Mouse (Mus musculus) heart, embryonic 10.5 days (tissue): ENCODE results near the gene Prdm2. TPM values are rescaled to one million over a fixed set of nuclear protein-coding genes. Genes with fewer than 3 reads are reported as not detected.
A peak's percentile ranks its signal among the peaks of the same experiment; 100 is the strongest.

ENCODE experiments used
- DNase-seq: peaks from one replicate; pipeline ENCODE4 v3.0.0-alpha.2; 2017; ENCODE audit warnings: low spot score
- H3K27ac ChIP-seq: fragments of 300-500 bp; sonication (generic); 2 replicates; pipeline ENCODE4 v1.5.1; 2016; ENCODE audit warnings: mild to moderate bottlenecking
- H3K27me3 ChIP-seq: fragments of 300-500 bp; sonication (generic); 2 replicates; pipeline ENCODE4 v1.6.1; 2016; ENCODE audit warnings: mild to moderate bottlenecking; ENCODE audit not compliant: poor library complexity, insufficient read depth, severe bottlenecking
- H3K36me3 ChIP-seq: fragments of 300-500 bp; sonication (generic); 2 replicates; pipeline ENCODE4 v1.6.1; 2016; ENCODE audit warnings: mild to moderate bottlenecking, moderate library complexity
- H3K4me1 ChIP-seq: fragments of 300-500 bp; sonication (generic); 2 replicates; pipeline ENCODE4 v1.6.1; 2016; ENCODE audit warnings: mild to moderate bottlenecking
- H3K4me3 ChIP-seq: fragments of 300-500 bp; sonication (generic); 2 replicates; pipeline ENCODE4 v1.5.1; 2016; ENCODE audit warnings: mild to moderate bottlenecking, moderate library complexity
- H3K9me3 ChIP-seq: fragments of 300-500 bp; sonication (generic); 2 replicates; pipeline ENCODE4 v1.6.1; 2016; ENCODE audit warnings: mild to moderate bottlenecking, moderate library complexity
- WGBS: fragments of 180-500 bp; shearing (Covaris S2); methylation state at CpG from one replicate; pipeline ENCODE4 v1.1.7; 2016; 5-methylcytosine and 5-hydroxymethylcytosine counted together
- polyA plus RNA-seq: library from polyadenylated mRNA; unstranded; fragments of >200 nt; fragmentation: Nextera tagmentation; extraction: Ambion mirVana; gene quantifications from 2 replicates; pipeline ENCODE4 v1.2.1, GENCODE M21; 2016

Prdm2 gene
- 9.6 and 10.0 TPM in 2 replicates for polyA plus RNA-seq

- 2% methylated on average over 96 of the region's 96 CpGs for WGBS
- Histone ChIP-seq H3K4me1 (peaks cover 12% of the 10 kb centered on the region), H3K4me3 (peak within 1 kb of the TSS; percentile 93), H3K27ac (peak within 1 kb of the TSS; percentile 99), H3K27me3 (peaks cover 6% of the 10 kb centered on the region; the same call in 1 of the 2 replicates), H3K36me3 (no peaks in the 10 kb centered on the region), H3K9me3 (no peaks in the 10 kb centered on the region)
- DNase-seq, result peak; percentile 80
Measured at GRCm38 (mm10) chr4:143212341-143213174, at the start of gene Prdm2. TSS of gene Prdm2 (minus strand) at chr4:143212995.

DNA sequence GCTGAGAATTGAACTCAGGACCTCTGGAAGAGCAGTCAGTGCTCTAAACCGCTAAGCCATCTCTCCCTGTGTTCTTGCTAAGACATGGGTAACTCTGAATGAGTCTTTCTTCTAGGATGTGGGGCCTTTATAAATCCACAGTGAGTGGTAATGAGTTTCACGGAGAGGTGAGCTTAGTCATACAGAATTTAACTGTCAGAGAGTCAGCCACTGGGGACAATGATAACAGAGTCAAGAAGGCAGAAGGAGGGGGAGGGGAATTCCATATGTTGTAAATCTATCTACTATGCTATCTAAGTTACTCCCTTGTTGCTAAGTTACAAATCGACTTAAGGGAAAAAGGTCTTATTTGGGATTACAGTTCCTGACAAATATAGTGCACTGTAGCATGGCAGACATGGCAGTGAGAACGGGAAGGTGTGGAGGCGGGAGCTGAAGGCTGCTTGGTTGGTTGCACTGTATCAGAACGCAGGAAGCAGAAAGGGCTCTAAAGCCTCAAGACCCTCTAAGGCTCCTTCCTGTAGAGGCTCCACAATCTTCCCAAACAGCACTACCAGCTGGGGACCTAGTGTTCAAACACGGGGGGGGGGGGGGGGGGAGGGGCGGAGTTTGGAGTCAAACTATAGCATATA, 47.0 kb upstream of the Prdm2 start:
- H3K27ac ChIP-seq, result no peak overlapping the region
- no peak for DNase-seq

DNA sequence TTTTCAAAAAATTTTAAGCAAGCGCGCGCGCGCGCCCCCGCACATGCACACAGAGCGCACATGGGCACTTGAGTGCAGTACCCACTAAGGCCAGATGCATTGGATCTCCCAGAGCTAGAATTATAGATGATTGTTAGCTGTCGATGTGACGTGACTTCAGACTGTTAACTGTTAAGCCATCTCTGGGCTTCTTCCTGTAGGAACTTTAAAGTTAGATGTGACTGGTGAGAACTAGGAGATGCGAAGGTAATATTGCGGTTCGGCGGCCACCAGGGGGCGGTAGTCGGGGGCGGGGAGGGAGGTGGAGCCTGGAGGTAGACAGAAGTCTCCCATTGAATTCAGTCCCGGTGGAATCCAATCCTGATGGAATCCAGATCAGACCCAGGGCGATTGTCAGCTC, 45.7 kb upstream of the Prdm2 start:
- Histone ChIP-seq H3K36me3 (no peaks in the 10 kb centered on the region), H3K27me3 (no peaks in the 10 kb centered on the region), H3K9me3 (no peaks in the 10 kb centered on the region), H3K27ac (no peak overlapping the region), H3K4me1 (peaks cover 15% of the 10 kb centered on the region), H3K4me3 (0 out of 2 replicates have a peak overlapping the region, but pooled peaks have one; percentile 8)
- WGBS, result 34% methylated on average over 19 of the region's 19 CpGs
- DNase-seq, result no peak

More for the DNA sequence above, 47.0 kb upstream of the Prdm2 start:
- no peaks in the 10 kb centered on the region for H3K27me3 ChIP-seq
- peaks cover 15% of the 10 kb centered on the region for H3K4me1 ChIP-seq
- no peaks in the 10 kb centered on the region for H3K9me3 ChIP-seq
- 52% methylated on average over 7 of the region's 8 CpGs for WGBS
- H3K4me3 ChIP-seq, result no peak overlapping the region
- H3K36me3 ChIP-seq, result no peaks in the 10 kb centered on the region

- WGBS, result 50% methylated on average over 6 of the region's 6 CpGs
- Histone ChIP-seq H3K27ac (no peak overlapping the region), H3K36me3 (no peaks in the 10 kb centered on the region), H3K27me3 (no peaks in the 10 kb centered on the region), H3K4me1 (peaks cover 15% of the 10 kb centered on the region), H3K9me3 (0 out of 2 replicates have a peak, but pooled peaks cover 2% of the 10 kb centered on the region), H3K4me3 (no peak overlapping the region)
- DNase-seq, result no peak
Measured at GRCm38 (mm10) chr4:143257971-143258370, 45.2 kb upstream of the Prdm2 start.

GRCm38 (mm10) chr4:143255541-143255940, 42.7 kb upstream of the Prdm2 start:
- H3K4me3 ChIP-seq, result no peak overlapping the region
- WGBS, result 80% methylated on average over 8 of the region's 8 CpGs
- H3K36me3 ChIP-seq, result no peaks in the 10 kb centered on the region
- DNase-seq, result no peak
- 0 out of 2 replicates have a peak, but pooled peaks cover 2% of the 10 kb centered on the region for H3K9me3 ChIP-seq
- no peaks in the 10 kb centered on the region for H3K27me3 ChIP-seq
- H3K27ac ChIP-seq, result no peak overlapping the region
- peaks cover 5% of the 10 kb centered on the region; the same call in 1 of the 2 replicates for H3K4me1 ChIP-seq

- no peak overlapping the region for H3K27ac ChIP-seq
- peaks cover 2% of the 10 kb centered on the region; the same call in 1 of the 2 replicates for H3K4me1 ChIP-seq
- no peaks in the 10 kb centered on the region for H3K27me3 ChIP-seq
- DNase-seq, result no peak
- 84% methylated on average over 1 of the region's 1 CpGs for WGBS
- H3K9me3 ChIP-seq, result 0 out of 2 replicates have a peak, but pooled peaks cover 2% of the 10 kb centered on the region
- no peak overlapping the region for H3K4me3 ChIP-seq
- H3K36me3 ChIP-seq, result no peaks in the 10 kb centered on the region
Measured at GRCm38 (mm10) chr4:143253356-143253755, 40.6 kb upstream of the Prdm2 start.

- no peak overlapping the region for H3K27ac ChIP-seq
- no peak overlapping the region for H3K4me3 ChIP-seq
- no peaks in the 10 kb centered on the region for H3K9me3 ChIP-seq
- no peak for DNase-seq
- 74% methylated on average over 5 of the region's 5 CpGs for WGBS
- H3K4me1 ChIP-seq, result no peaks in the 10 kb centered on the region; the same call in 1 of the 2 replicates
- no peaks in the 10 kb centered on the region for H3K36me3 ChIP-seq
- no peaks in the 10 kb centered on the region for H3K27me3 ChIP-seq
Measured at GRCm38 (mm10) chr4:143248050-143248449, 35.3 kb upstream of the Prdm2 start.

- no peak overlapping the region for H3K27ac ChIP-seq
- DNase-seq, result no peak
- H3K36me3 ChIP-seq, result no peaks in the 10 kb centered on the region
- H3K4me1 ChIP-seq, result peaks cover 4% of the 10 kb centered on the region; the same call in 1 of the 2 replicates
- no peak overlapping the region for H3K4me3 ChIP-seq
- no peaks in the 10 kb centered on the region for H3K9me3 ChIP-seq
- no peaks in the 10 kb centered on the region for H3K27me3 ChIP-seq
- WGBS, result 77% methylated on average over 9 of the region's 9 CpGs
Measured at GRCm38 (mm10) chr4:143241294-143241693, 28.5 kb upstream of the Prdm2 start.

GRCm38 (mm10) chr4:143239615-143240201, 26.9 kb upstream of the Prdm2 start:
- no peak for DNase-seq
- Histone ChIP-seq H3K9me3 (no peaks in the 10 kb centered on the region), H3K27ac (no peak overlapping the region), H3K27me3 (no peaks in the 10 kb centered on the region), H3K4me1 (0 out of 2 replicates have a peak, but pooled peaks cover 4% of the 10 kb centered on the region), H3K36me3 (no peaks in the 10 kb centered on the region), H3K4me3 (no peak overlapping the region)
- 88% methylated on average over 9 of the region's 9 CpGs for WGBS

- 84% methylated on average over 5 of the region's 5 CpGs for WGBS
- no peak for DNase-seq
- no peak overlapping the region for H3K4me3 ChIP-seq
- H3K4me1 ChIP-seq, result 0 out of 2 replicates have a peak, but pooled peaks cover 4% of the 10 kb centered on the region
- no peaks in the 10 kb centered on the region; the same call in 1 of the 2 replicates for H3K9me3 ChIP-seq
- H3K36me3 ChIP-seq, result no peaks in the 10 kb centered on the region
- H3K27ac ChIP-seq, result no peak overlapping the region
- no peaks in the 10 kb centered on the region for H3K27me3 ChIP-seq
Measured at GRCm38 (mm10) chr4:143239117-143239516, 26.3 kb upstream of the Prdm2 start.

GRCm38 (mm10) chr4:143238241-143239031, 25.6 kb upstream of the Prdm2 start:
- H3K27me3 ChIP-seq, result no peaks in the 10 kb centered on the region
- no peaks in the 10 kb centered on the region for H3K36me3 ChIP-seq
- no peak overlapping the region for H3K27ac ChIP-seq
- no peak for DNase-seq
- no peaks in the 10 kb centered on the region; the same call in 1 of the 2 replicates for H3K9me3 ChIP-seq
- H3K4me1 ChIP-seq, result 0 out of 2 replicates have a peak, but pooled peaks cover 4% of the 10 kb centered on the region
- 23% methylated on average over 23 of the region's 23 CpGs for WGBS
- H3K4me3 ChIP-seq, result 0 out of 2 replicates have a peak overlapping the region, but pooled peaks have one; percentile 29

DNA sequence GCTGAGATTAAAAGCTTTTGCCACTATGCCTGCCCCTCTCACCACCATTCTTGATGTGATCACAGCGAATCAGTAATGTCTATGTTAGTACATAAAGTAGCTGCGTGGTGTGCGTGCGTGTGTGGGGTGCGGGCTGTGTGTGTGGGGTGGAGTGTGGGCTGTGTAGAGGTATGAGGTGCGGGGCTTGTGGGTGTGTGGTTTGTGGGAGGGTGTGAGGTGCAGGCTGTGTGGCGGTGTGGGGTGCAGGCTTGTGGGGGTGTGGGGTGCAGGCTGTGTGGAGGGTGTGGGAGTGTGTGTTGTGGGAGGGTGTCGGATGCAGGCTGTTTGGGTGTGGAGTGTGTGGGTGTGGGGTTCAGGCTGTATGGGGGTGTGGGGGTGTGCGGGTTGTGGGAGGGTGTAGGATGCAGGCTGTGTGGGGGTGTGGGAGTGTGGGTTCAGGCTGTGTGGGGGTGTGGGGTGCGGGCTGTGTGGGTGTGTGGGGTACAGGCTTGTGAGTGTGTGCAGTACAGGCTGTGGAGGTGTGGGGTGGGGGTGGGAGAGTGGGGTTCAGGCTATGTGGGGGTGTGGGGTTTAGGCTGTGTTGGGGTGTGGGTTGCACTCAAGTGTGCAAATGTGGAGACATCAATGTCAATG, 19.1 kb upstream of the Prdm2 start:
- Histone ChIP-seq H3K27me3 (no peaks in the 10 kb centered on the region), H3K4me3 (no peak overlapping the region), H3K9me3 (no peaks in the 10 kb centered on the region; the same call in 1 of the 2 replicates), H3K36me3 (no peaks in the 10 kb centered on the region), H3K27ac (no peak overlapping the region), H3K4me1 (peaks cover 7% of the 10 kb centered on the region)
- no peak for DNase-seq
- 90% methylated on average over 10 of the region's 10 CpGs for WGBS
